Mouse (Mus musculus) kidney, postnatal 25 days (tissue): ENCODE measurements around the gene Cux1.

ENCODE experiments used
- DNase-seq, 2 experiments: peaks; one replicate each; pipeline ENCODE4 v3.0.0; 2021; ENCODE audit warnings: mixed read lengths in 2 of 2

Gene Cux1

GRCm38 (mm10) chr5:136567176-136568025 lies at the start of gene Cux1:
Gene Cux1, minus strand, starts transcription at chr5:136567490.
- DNase-seq = peak; percentile 83 to 94

- no peak for DNase-seq
Measured at GRCm38 (mm10) chr5:136612391-136612790, 45.1 kb upstream of the Cux1 start.

GRCm38 (mm10) chr5:136608814-136609434 lies 41.6 kb upstream of the Cux1 start:
- peak; percentile 40 to 71 for DNase-seq

- DNase-seq = no peak
Measured at GRCm38 (mm10) chr5:136605144-136605543, 37.9 kb upstream of the Cux1 start.

- DNase-seq = no peak
Measured at GRCm38 (mm10) chr5:136603176-136603964, 36.1 kb upstream of the Cux1 start.

- DNase-seq = peak; percentile 53 to 63
Measured at GRCm38 (mm10) chr5:136600511-136600910, 33.2 kb upstream of the Cux1 start.

- DNase-seq = no peak
Measured at GRCm38 (mm10) chr5:136594896-136595540, 27.7 kb upstream of the Cux1 start.

- DNase-seq = no peak
Measured at GRCm38 (mm10) chr5:136591816-136592499, 24.7 kb upstream of the Cux1 start.

- no peak for DNase-seq
Measured at GRCm38 (mm10) chr5:136589002-136589401, 21.7 kb upstream of the Cux1 start.

- no peak for DNase-seq
Measured at GRCm38 (mm10) chr5:136588471-136588870, 21.2 kb upstream of the Cux1 start.

GRCm38 (mm10) chr5:136584676-136585285 lies 17.5 kb upstream of the Cux1 start:
- peak; percentile 21 to 63 for DNase-seq

- peak in 1 of 2 experiments; percentile 11 for DNase-seq
Measured at GRCm38 (mm10) chr5:136583666-136584464, 16.6 kb upstream of the Cux1 start.

- DNase-seq = no peak
Measured at GRCm38 (mm10) chr5:136583256-136583655, 16.0 kb upstream of the Cux1 start.

- no peak for DNase-seq
Measured at GRCm38 (mm10) chr5:136582201-136582600, 14.9 kb upstream of the Cux1 start.

GRCm38 (mm10) chr5:136581625-136582024 lies 14.3 kb upstream of the Cux1 start:
- DNase-seq = no peak

GRCm38 (mm10) chr5:136581166-136581565 lies 13.9 kb upstream of the Cux1 start:
- DNase-seq = peak; percentile 76 to 79

GRCm38 (mm10) chr5:136578201-136578600 lies 10.9 kb upstream of the Cux1 start:
- DNase-seq = no peak

GRCm38 (mm10) chr5:136570171-136570570 lies 2.9 kb upstream of the Cux1 start:
- no peak for DNase-seq

- peak; percentile 88 to 90 for DNase-seq
Measured at GRCm38 (mm10) chr5:136568776-136569175, 1.5 kb upstream of the Cux1 start.

GRCm38 (mm10) chr5:136568026-136568765 lies 906 bp upstream of the Cux1 start:
- peak; percentile 27 to 53 for DNase-seq
